Mouse (Mus musculus): ENCODE measurements at regions not wholly inside any gene's neighbourhood (a gene's known extent, or its start where the extent isn't known, plus 50 kb on each side); places are given as distances from the start of the nearest gene placed in this dataset.
A peak's percentile ranks its signal among the peaks of the same experiment; 100 is the strongest.

- H3K4me2 ChIP-seq = no peak overlapping the region
- no peaks in the 10 kb centered on the region for H3K9me3 ChIP-seq (replicated peaks)
- H3K27ac ChIP-seq = no peak overlapping the region
- no peaks in the 10 kb centered on the region for H3K4me1 ChIP-seq (replicated peaks)
- no peak overlapping the region for H3K9ac ChIP-seq
- no peak for ATAC-seq (replicated peaks; ENCODE audit: insufficient number of reproducible peaks, insufficient read depth, low FRiP score, low read depth)
- H3K36me3 ChIP-seq = no peaks in the 10 kb centered on the region
- H3K27me3 ChIP-seq = no peaks in the 10 kb centered on the region
- whole genome bisulfite sequencing = 74% methylated on average over 9 of the region's 9 CpGs
- H3K4me3 ChIP-seq = no peak overlapping the region
These were observed 245.6 kb downstream of the Tbc1d1 start for GRCm38 (mm10) chr5:64401737-64402136.

GRCm38 (mm10) chr5:64403077-64403981 is 247.2 kb downstream of the Tbc1d1 start:
- Histone ChIP-seq H3K9me3 (replicated peaks) (no peaks in the 10 kb centered on the region), H3K4me3 (no peak overlapping the region), H3K36me3 (no peaks in the 10 kb centered on the region), H3K4me2 (no peak overlapping the region), H3K4me1 (replicated peaks) (no peaks in the 10 kb centered on the region), H3K27ac (no peak overlapping the region), H3K9ac (no peak overlapping the region), H3K27me3 (no peaks in the 10 kb centered on the region)
- 84% methylated on average over 11 of the region's 11 CpGs for WGBS
- ATAC-seq (replicated peaks; ENCODE audit: insufficient number of reproducible peaks, insufficient read depth, low FRiP score, low read depth) = no peak

DNA sequence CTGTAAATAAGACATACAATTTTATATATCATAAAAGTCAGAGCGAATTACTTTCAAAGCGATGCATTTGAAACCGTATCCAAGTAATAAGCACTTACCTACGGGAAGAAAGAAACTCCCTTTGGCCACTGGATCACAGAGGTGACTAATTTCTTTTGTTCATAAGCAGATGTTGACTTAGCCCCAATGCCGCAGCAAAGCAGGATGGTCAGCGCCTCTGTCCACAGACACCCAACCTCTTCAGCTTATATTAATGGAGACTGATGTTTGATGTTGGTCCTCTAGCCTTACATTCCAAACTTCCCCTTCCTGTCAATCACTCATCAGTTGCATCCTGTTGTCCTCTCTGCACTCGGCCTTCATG is 247.9 kb downstream of the Tbc1d1 start:
- Histone ChIP-seq H3K27me3 (no peaks in the 10 kb centered on the region), H3K4me1 (replicated peaks) (no peaks in the 10 kb centered on the region), H3K4me3 (no peak overlapping the region), H3K36me3 (no peaks in the 10 kb centered on the region), H3K9ac (no peak overlapping the region), H3K27ac (no peak overlapping the region), H3K4me2 (no peak overlapping the region), H3K9me3 (replicated peaks) (no peaks in the 10 kb centered on the region)
- ATAC-seq (replicated peaks; ENCODE audit: insufficient number of reproducible peaks, insufficient read depth, low FRiP score, low read depth) = no peak
- 87% methylated on average over 7 of the region's 7 CpGs for WGBS

DNA sequence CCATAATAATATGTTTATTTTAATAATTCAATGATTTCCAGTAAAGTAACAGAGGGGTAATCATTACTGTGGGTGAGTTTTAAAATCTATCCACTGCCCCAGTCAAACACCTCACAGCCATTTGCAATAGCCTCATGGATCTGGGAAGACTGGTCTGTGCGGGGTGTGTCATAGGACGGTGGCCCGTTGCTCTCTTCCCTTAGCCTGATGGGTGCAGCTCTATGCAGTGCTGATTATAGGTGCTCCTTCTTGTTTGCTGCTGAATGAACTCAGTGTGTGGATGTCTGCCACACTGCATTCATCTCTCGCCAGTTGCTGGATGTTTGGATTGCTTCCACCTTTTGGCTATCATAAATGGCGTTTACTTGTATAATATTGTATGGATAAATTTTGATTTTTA is 248.4 kb downstream of the Tbc1d1 start:
- Histone ChIP-seq H3K9me3 (replicated peaks) (no peaks in the 10 kb centered on the region), H3K27me3 (no peaks in the 10 kb centered on the region), H3K4me1 (replicated peaks) (no peaks in the 10 kb centered on the region), H3K9ac (no peak overlapping the region), H3K4me3 (no peak overlapping the region), H3K4me2 (no peak overlapping the region), H3K36me3 (no peaks in the 10 kb centered on the region), H3K27ac (no peak overlapping the region)
- ATAC-seq (replicated peaks; ENCODE audit: insufficient number of reproducible peaks, insufficient read depth, low FRiP score, low read depth) = no peak
- WGBS = 85% methylated on average over 5 of the region's 5 CpGs

DNA sequence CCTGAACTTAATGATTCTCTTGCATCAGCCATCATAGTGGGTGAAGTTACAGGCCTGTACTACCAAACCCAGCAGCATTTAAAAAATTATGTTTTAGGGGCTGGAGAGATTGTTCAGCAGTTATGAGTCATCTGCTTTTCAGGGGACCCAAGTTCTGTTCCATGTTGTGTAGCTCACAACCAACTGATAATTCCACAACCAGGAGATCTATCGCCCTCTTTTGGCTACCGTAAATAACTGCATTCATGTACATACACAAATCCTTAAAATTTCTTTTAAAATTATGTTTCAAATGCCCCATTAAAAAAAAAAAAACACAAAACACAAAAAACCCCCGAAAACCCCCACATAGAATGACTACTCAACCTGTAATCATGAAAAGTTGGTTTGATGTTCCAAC is 252.8 kb downstream of the Tbc1d1 start:
- H3K36me3 ChIP-seq = no peaks in the 10 kb centered on the region
- H3K27ac ChIP-seq = no peak overlapping the region
- ATAC-seq (replicated peaks; ENCODE audit: insufficient number of reproducible peaks, insufficient read depth, low FRiP score, low read depth) = no peak
- no peaks in the 10 kb centered on the region for H3K27me3 ChIP-seq
- H3K4me2 ChIP-seq = no peak overlapping the region
- no peak overlapping the region for H3K4me3 ChIP-seq
- H3K9ac ChIP-seq = no peak overlapping the region
- no peaks in the 10 kb centered on the region for H3K9me3 ChIP-seq (replicated peaks)
- 0 out of 2 replicates have a peak, but pooled peaks cover 4% of the 10 kb centered on the region for H3K4me1 ChIP-seq (replicated peaks)
- 79% methylated on average over 3 of the region's 3 CpGs for WGBS

DNA sequence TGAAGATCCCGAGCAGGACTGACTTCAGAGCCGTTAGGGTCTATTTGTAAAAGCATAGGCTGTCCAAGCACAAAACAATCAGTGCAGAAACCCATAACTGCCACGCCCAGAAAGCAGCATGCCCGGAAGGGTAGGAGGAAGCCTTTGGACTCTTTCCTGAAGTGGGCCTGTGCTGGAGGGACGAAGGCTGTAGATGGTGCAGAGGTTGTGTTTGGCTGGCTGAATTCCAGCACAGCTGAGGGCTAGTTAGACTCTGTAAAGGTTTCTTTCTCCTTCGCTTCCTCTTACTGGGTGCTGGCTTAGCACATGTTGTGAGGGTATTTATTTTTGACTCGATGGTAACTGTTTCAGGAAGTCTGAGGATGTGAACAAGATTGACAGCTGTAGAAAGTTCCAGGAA is 254.5 kb downstream of the Tbc1d1 start:
- no peaks in the 10 kb centered on the region for H3K36me3 ChIP-seq
- no peak overlapping the region for H3K4me2 ChIP-seq
- no peak overlapping the region for H3K4me3 ChIP-seq
- peak overlapping the region; percentile 26; the same call in 1 of the 2 replicates for H3K27ac ChIP-seq
- ATAC-seq (replicated peaks; ENCODE audit: insufficient number of reproducible peaks, insufficient read depth, low FRiP score, low read depth) = no peak
- no peaks in the 10 kb centered on the region for H3K9me3 ChIP-seq (replicated peaks)
- no peaks in the 10 kb centered on the region for H3K27me3 ChIP-seq
- 0 out of 2 replicates have a peak, but pooled peaks cover 4% of the 10 kb centered on the region for H3K4me1 ChIP-seq (replicated peaks)
- 45% methylated on average over 7 of the region's 7 CpGs for WGBS
- H3K9ac ChIP-seq = no peak overlapping the region

GRCm38 (mm10) chr5:64414519-64414918 is 258.4 kb downstream of the Tbc1d1 start:
- no peak overlapping the region for H3K27ac ChIP-seq
- no peaks in the 10 kb centered on the region for H3K9me3 ChIP-seq (replicated peaks)
- no peak for ATAC-seq (replicated peaks; ENCODE audit: insufficient number of reproducible peaks, insufficient read depth, low FRiP score, low read depth)
- 61% methylated on average over 5 of the region's 5 CpGs for WGBS
- no peak overlapping the region for H3K4me3 ChIP-seq
- H3K4me2 ChIP-seq = no peak overlapping the region
- H3K36me3 ChIP-seq = no peaks in the 10 kb centered on the region
- no peak overlapping the region for H3K9ac ChIP-seq
- no peaks in the 10 kb centered on the region for H3K27me3 ChIP-seq
- H3K4me1 ChIP-seq (replicated peaks) = 0 out of 2 replicates have a peak, but pooled peaks cover 4% of the 10 kb centered on the region

DNA sequence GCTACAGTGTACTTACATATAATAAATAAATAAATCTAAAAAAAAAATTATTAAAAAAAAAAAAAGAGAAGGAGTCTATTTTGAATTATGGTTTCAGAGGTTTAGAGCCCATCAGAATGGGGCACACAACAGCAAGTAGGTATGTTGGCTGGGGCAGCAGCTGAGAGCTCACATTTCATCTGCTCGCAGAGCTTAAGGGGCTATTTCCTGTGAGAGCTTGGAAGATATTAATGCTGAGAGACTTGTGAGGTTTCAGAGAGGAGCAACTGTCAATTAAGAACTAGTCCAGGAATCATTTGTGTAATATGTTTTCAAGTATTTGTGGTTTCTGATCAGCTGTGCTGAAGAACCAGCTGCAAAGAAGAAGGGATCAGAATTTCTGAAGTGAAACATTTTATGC is 263.3 kb downstream of the Tbc1d1 start:
- 71% methylated on average over 1 of the region's 1 CpGs for WGBS
- ATAC-seq (replicated peaks; ENCODE audit: insufficient number of reproducible peaks, insufficient read depth, low FRiP score, low read depth) = no peak
- no peak overlapping the region for H3K9ac ChIP-seq

DNA sequence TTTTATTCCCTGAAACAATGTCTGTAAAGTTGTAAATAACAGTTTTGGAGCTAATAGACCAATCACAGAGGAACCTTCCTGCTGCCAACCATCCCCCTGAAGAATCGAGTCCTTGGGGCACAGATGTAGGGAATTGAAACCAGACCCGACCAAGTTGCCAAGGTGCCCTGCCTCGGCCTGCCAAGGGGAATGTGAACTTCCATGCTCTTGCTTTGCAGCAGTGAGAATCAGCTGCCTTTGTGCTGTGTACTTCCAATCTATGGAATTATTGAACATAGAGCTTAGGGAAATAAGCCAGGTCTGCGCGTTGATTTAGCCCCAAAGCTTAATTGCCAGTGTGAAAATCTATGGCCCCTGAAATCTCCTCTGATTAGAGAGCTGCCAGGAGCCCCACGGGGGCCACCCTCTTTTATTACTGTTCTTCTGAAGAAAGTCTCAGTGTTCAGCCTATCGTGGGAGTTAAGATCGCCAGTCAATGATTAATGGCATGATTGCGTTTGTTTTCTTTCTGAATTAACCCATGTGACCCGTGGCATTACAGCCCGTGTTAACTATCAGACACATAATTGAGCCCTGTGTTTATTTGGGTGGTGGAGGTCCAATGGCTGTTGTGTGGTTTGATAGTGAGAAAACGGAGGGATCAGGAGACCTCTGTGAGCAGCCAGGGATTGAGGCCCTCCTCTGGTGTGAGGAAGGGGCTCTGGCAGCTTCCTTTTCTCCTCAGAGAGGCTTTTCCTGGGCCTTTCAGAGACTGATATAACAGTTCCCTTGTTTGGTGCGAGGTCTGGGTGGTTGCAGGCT is 266.9 kb downstream of the Tbc1d1 start:
- Histone ChIP-seq H3K4me3 (no peak overlapping the region), H3K36me3 (no peaks in the 10 kb centered on the region), H3K9ac (no peak overlapping the region), H3K27me3 (no peaks in the 10 kb centered on the region), H3K4me2 (no peak overlapping the region), H3K4me1 (replicated peaks) (no peaks in the 10 kb centered on the region), H3K9me3 (replicated peaks) (no peaks in the 10 kb centered on the region), H3K27ac (no peak overlapping the region)
- WGBS = 54% methylated on average over 13 of the region's 13 CpGs
- no peak for ATAC-seq (replicated peaks; ENCODE audit: insufficient number of reproducible peaks, insufficient read depth, low FRiP score, low read depth)

More for the DNA sequence above, 263.3 kb downstream of the Tbc1d1 start:
- no peaks in the 10 kb centered on the region for H3K9me3 ChIP-seq (replicated peaks)
- no peak overlapping the region for H3K4me3 ChIP-seq
- no peaks in the 10 kb centered on the region for H3K4me1 ChIP-seq (replicated peaks)
- no peak overlapping the region for H3K27ac ChIP-seq
- H3K36me3 ChIP-seq = no peaks in the 10 kb centered on the region
- H3K4me2 ChIP-seq = no peak overlapping the region
- H3K27me3 ChIP-seq = no peaks in the 10 kb centered on the region

DNA sequence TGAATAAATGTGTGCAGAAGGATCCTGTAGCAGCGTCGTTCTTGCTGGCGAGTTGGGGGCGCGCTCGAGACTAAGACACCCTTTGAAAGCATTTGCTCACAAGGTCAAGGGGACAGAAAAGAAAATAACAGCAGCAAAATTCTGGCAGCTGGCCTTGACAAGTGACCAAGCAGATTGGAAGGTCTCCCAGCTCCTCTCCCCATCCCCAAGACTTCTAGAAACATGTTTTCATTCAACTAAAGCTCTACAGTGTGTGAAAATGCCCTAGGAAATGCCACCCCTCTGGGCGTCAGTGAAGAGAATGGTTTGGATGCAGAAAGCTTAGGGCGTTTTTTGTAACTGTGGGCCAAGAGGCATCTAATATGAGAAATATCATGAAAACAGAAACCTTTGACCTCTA is 272.7 kb downstream of the Tbc1d1 start:
- no peak overlapping the region for H3K27ac ChIP-seq
- WGBS = 76% methylated on average over 8 of the region's 8 CpGs
- H3K36me3 ChIP-seq = no peaks in the 10 kb centered on the region
- no peaks in the 10 kb centered on the region for H3K27me3 ChIP-seq
- H3K4me3 ChIP-seq = no peak overlapping the region
- no peak overlapping the region for H3K9ac ChIP-seq
- no peaks in the 10 kb centered on the region for H3K9me3 ChIP-seq (replicated peaks)
- no peaks in the 10 kb centered on the region for H3K4me1 ChIP-seq (replicated peaks)
- no peak overlapping the region for H3K4me2 ChIP-seq
- no peak for ATAC-seq (replicated peaks; ENCODE audit: insufficient number of reproducible peaks, insufficient read depth, low FRiP score, low read depth)

DNA sequence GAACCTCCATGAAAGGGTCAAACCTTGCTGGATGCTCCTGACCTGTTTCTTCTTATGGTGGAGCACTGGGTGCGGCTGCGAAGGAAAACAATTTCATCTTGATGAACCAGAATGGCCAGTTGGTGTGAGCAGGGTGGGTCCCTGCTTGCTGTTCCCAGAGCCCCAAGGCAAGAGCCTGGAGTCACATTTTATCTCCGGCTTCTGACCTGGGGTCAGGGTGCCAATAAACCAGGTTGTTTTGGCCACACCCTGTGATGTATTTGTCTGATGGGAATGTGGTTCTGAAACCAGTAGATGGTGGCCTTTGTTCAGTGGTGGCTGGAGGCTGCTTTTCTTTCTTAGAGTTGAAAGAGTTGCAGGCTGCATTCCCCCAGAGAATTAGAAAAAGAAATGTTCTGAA is 274.4 kb downstream of the Tbc1d1 start:
- WGBS = 85% methylated on average over 3 of the region's 3 CpGs
- Histone ChIP-seq H3K9me3 (replicated peaks) (no peaks in the 10 kb centered on the region), H3K27me3 (no peaks in the 10 kb centered on the region), H3K9ac (no peak overlapping the region), H3K36me3 (no peaks in the 10 kb centered on the region), H3K4me2 (no peak overlapping the region), H3K4me1 (replicated peaks) (no peaks in the 10 kb centered on the region), H3K27ac (no peak overlapping the region), H3K4me3 (no peak overlapping the region)
- ATAC-seq (replicated peaks; ENCODE audit: insufficient number of reproducible peaks, insufficient read depth, low FRiP score, low read depth) = no peak
